Mouse (Mus musculus): ENCODE data around the gene Phgdh.

- TF ChIP-seq POLR2A (IDR thresholded peaks at IDR 0.05; ENCODE audit: insufficient read depth, low read length) (no peak), CTCF (IDR thresholded peaks at IDR 0.05; ENCODE audit: low read depth, low read length) (no peak), EP300 (IDR thresholded peaks at IDR 0.05; ENCODE audit: insufficient read depth, low read depth, low read length) (no peak)
These were observed 29.0 kb upstream of the Phgdh start for GRCm38 (mm10) chr3:98368776-98369175.

Measured in ES-Bruce4 (cell line).